Comparison of ENCODE assay signal across 21 mouse cellular contexts in genomic region chr17:46040561-46040960, GRCm38 (mm10). TPM values are rescaled to one million over a fixed set of nuclear protein-coding genes. Genes with fewer than 3 reads are reported as not detected.
DNase-seq lines count a peak whose midpoint lies in the region; ATAC-seq and TF ChIP-seq lines count a peak whose summit lies in the region.
"Had no signal": no experiment of that assay in that cellular context is flagged by ENCODE, and none has a peak within 500 bp of the region (broad histone marks: within the 10 kb centered on the region; RNA-seq: fewer than 3 reads in every experiment).

No protein-coding gene starts in this region.

- ATAC-seq in liver, embryonic 11.5 days (replicated peaks; ENCODE audit: low FRiP score) = peak; percentile 72
- ATAC-seq in liver, postnatal 0 days = no peak
- ATAC-seq in megakaryocyte, adult 5-6 weeks (ENCODE audit: poor library complexity, severe bottlenecking) = no peak
- ATAC-seq in megakaryocyte-erythroid progenitor cell, adult 5-6 weeks (replicated peaks; ENCODE audit: low FRiP score, low TSS enrichment, poor library complexity, severe bottlenecking) = peak; percentile 28; the same call in 1 of the 2 replicates
- ATAC-seq: forebrain, embryonic 13.5 days had no signal

- peak overlapping the region; percentile 45 for H3K4me2 ChIP-seq in liver, embryonic 11.5 days
- no peak overlapping the region for H3K4me2 ChIP-seq in liver, postnatal 0 days (ENCODE audit: low read depth, low read length)
- H3K4me2 ChIP-seq: forebrain, embryonic 13.5 days; hindbrain, embryonic 14.5 days; limb, embryonic 15.5 days had no signal

- peak overlapping the region; percentile 85 for H3K27ac ChIP-seq in liver, embryonic 11.5 days (ENCODE audit: low read depth, low read length)
- H3K27ac ChIP-seq in liver, postnatal 0 days (ENCODE audit: low read depth) = no peak overlapping the region
- 0 out of 2 replicates have a peak overlapping the region, but pooled peaks have one; percentile 37 for H3K27ac ChIP-seq in limb, embryonic 10.5 days
- H3K27ac ChIP-seq: forebrain, embryonic 13.5 days; hindbrain, embryonic 14.5 days; kidney, postnatal 0 days; limb, embryonic 15.5 days had no signal

- peak overlapping the region; percentile 34; the same call in 1 of the 2 replicates for H3K9ac ChIP-seq in liver, embryonic 11.5 days (ENCODE audit: low read depth, low read length)
- no peak overlapping the region for H3K9ac ChIP-seq in liver, postnatal 0 days (replicated peaks)
- H3K9ac ChIP-seq: forebrain, embryonic 13.5 days; hindbrain, embryonic 14.5 days; limb, embryonic 15.5 days had no signal

- H3K27me3 ChIP-seq in liver, embryonic 11.5 days (replicated peaks; ENCODE audit: control insufficient read depth, insufficient read depth, low read length) = no peaks in the 10 kb centered on the region
- H3K27me3 ChIP-seq in liver, postnatal 0 days (ENCODE audit: insufficient read depth, low read length) = no peaks in the 10 kb centered on the region
- H3K27me3 ChIP-seq in megakaryocyte, embryonic 14.5 days (replicated peaks) = no peaks in the 10 kb centered on the region
- H3K27me3 ChIP-seq in limb, embryonic 10.5 days (ENCODE audit: low read depth, poor library complexity, severe bottlenecking) = 0 out of 2 replicates have a peak, but pooled peaks cover 3% of the 10 kb centered on the region
- H3K27me3 ChIP-seq: forebrain, embryonic 13.5 days; limb, embryonic 15.5 days had no signal

- H3K4me1 ChIP-seq in liver, embryonic 11.5 days (replicated peaks; ENCODE audit: control insufficient read depth, insufficient read depth, low read length) = peaks cover 19% of the 10 kb centered on the region
- peaks cover 4% of the 10 kb centered on the region; the same call in 1 of the 2 replicates for H3K4me1 ChIP-seq in liver, postnatal 0 days (ENCODE audit: insufficient read depth)
- H3K4me1 ChIP-seq in megakaryocyte, embryonic 14.5 days = peaks cover 97% of the 10 kb centered on the region
- H3K4me1 ChIP-seq in limb, embryonic 10.5 days = peaks cover 17% of the 10 kb centered on the region
- H3K4me1 ChIP-seq: forebrain, embryonic 13.5 days had no signal

- H3K36me3 ChIP-seq in liver, embryonic 11.5 days (ENCODE audit: control insufficient read depth, insufficient read depth, low read length) = no peaks in the 10 kb centered on the region
- H3K36me3 ChIP-seq in liver, postnatal 0 days (replicated peaks; ENCODE audit: insufficient read depth, low read length) = no peaks in the 10 kb centered on the region
- H3K36me3 ChIP-seq in megakaryocyte, embryonic 14.5 days (replicated peaks; ENCODE audit: low read length) = no peaks in the 10 kb centered on the region
- H3K36me3 ChIP-seq in limb, embryonic 10.5 days = no peaks in the 10 kb centered on the region
- H3K36me3 ChIP-seq: limb, embryonic 15.5 days had no signal

- H3K4me3 ChIP-seq in liver, embryonic 11.5 days (ENCODE audit: low read depth, low read length) = no peak overlapping the region
- H3K4me3 ChIP-seq in liver, postnatal 0 days (ENCODE audit: low read depth, low read length) = no peak overlapping the region
- peak overlapping the region; percentile 76 for H3K4me3 ChIP-seq in megakaryocyte, embryonic 14.5 days (replicated peaks)
- H3K4me3 ChIP-seq in limb, embryonic 10.5 days = no peak overlapping the region
- H3K4me3 ChIP-seq: forebrain, embryonic 13.5 days; limb, embryonic 15.5 days had no signal

- TF ChIP-seq CTCF in liver, postnatal 0 days (IDR thresholded peaks at IDR 0.05; ENCODE audit: low read depth) = no peak

- DNase-seq in liver, embryonic 11.5 days (ENCODE audit: low spot score) = no peak
- DNase-seq in liver, postnatal 0 days = no peak
- no peak for DNase-seq in limb, embryonic 10.5 days (ENCODE audit: low spot score)
- DNase-seq in embryo, embryonic 10.5 days (ENCODE audit: low spot score) = no peak
- DNase-seq in thymus, postnatal 36 days = no peak
- DNase-seq: adrenal gland, postnatal 25 days; cerebellum, adult 18-20 months; cerebellum, postnatal 10 days; embryo, embryonic 11 days; gastrocnemius, postnatal 10 days; layer of hippocampus, postnatal 36 days; midbrain, embryonic 14.5 days; right cerebral cortex, postnatal 14 days had no signal

- no peak for TF ChIP-seq EP300 in liver, postnatal 0 days (IDR thresholded peaks at IDR 0.05; ENCODE audit: low read depth)

- WGBS in liver, embryonic 11.5 days = 10% methylated on average over 6 of the region's 6 CpGs
- 30% methylated on average over 6 of the region's 6 CpGs for WGBS in liver, postnatal 0 days (ENCODE audit: insufficient replicate concordance)
- 56% methylated on average over 6 of the region's 6 CpGs for WGBS in limb, embryonic 10.5 days

- no peaks in the 10 kb centered on the region for H3K9me3 ChIP-seq in liver, embryonic 11.5 days (ENCODE audit: control insufficient read depth, low read length)
- no peaks in the 10 kb centered on the region for H3K9me3 ChIP-seq in liver, postnatal 0 days (ENCODE audit: low read length)
- no peaks in the 10 kb centered on the region for H3K9me3 ChIP-seq in megakaryocyte, embryonic 14.5 days
- H3K9me3 ChIP-seq in limb, embryonic 10.5 days (replicated peaks) = no peaks in the 10 kb centered on the region
- H3K9me3 ChIP-seq: forebrain, embryonic 13.5 days; limb, embryonic 15.5 days had no signal

RNA-seq across cellular contexts. Expression of gene Vegfa, which starts 8.4 kb away (rescaled TPM):
- 3.4 and 4.6 TPM in 2 replicates for polyA plus RNA-seq in liver, embryonic 11.5 days (2014; fragmentation: Nextera tagmentation; extraction: Ambion mirVana)
- 2.8 and 3.1 TPM in 2 replicates for polyA plus RNA-seq in liver, postnatal 0 days (2015; fragmentation: Nextera tagmentation; extraction: Ambion mirVana)
- polyA plus RNA-seq in megakaryocyte, embryonic 14.5 days (2012; ENCODE audit: insufficient read depth, low replicate concordance) = 48.1 and 103 TPM in 2 replicates
- 5.6 and 9.1 TPM in 2 replicates for total RNA-seq in megakaryocyte, adult 5-6 weeks (2015)
- total RNA-seq in megakaryocyte, adult 5-6 weeks (2017) = 4.8 and 11.4 TPM in 2 replicates
- polyA plus RNA-seq in limb, embryonic 10.5 days (2016; fragmentation: Nextera tagmentation; extraction: Ambion mirVana) = 2.0 and 3.1 TPM in 2 replicates
- total RNA-seq in megakaryocyte-erythroid progenitor cell, adult 5-6 weeks (2014; fragmentation: Nextera tagmentation) = 8.8 and 12.5 TPM in 2 replicates
- total RNA-seq in megakaryocyte-erythroid progenitor cell, adult 5-6 weeks (2017) = 15.2 and 17.2 TPM in 2 replicates
- polyA plus RNA-seq: CD4-positive, CD25-positive, alpha-beta regulatory T cell, adult 4 months had no signal

Comparison
In these comparisons a context has a peak if more than half of its experiments do, and no peak if none do; other contexts are left out.
1. ATAC-seq: peak in liver, embryonic 11.5 days (single experiment) and megakaryocyte-erythroid progenitor cell, adult 5-6 weeks (single experiment); none in liver, postnatal 0 days (single experiment) and megakaryocyte, adult 5-6 weeks (single experiment).